Mouse (Mus musculus) intestine, embryonic 16.5 days (tissue): ENCODE results near the gene Exosc8. TPM values are rescaled to one million over a fixed set of nuclear protein-coding genes. Genes with fewer than 3 reads are reported as not detected.

Experiments
- ATAC-seq: fragments of 200-750 bp; cut with Nextera tagmentation; 2 replicates; pipeline ENCODE4 v1.8.0; 2017; ENCODE audit warnings: moderate TSS enrichment, moderate library complexity
- H3K27ac ChIP-seq: fragments of 300-500 bp; sonication (generic); 2 replicates; pipeline ENCODE4 v1.5.1; 2014; ENCODE audit warnings: mild to moderate bottlenecking, low read length
- H3K27me3 ChIP-seq: fragments of 300-500 bp; sonication (generic); replicated peaks from 2 replicates; pipeline ENCODE4 v1.6.1; 2014; ENCODE audit warnings: low read length, control low read depth, mixed read lengths; ENCODE audit not compliant: control insufficient read depth, insufficient read depth
- H3K36me3 ChIP-seq: fragments of 300-500 bp; sonication (generic); 2 replicates; pipeline ENCODE4 v1.6.1; 2014; ENCODE audit warnings: low read length, control low read depth; ENCODE audit not compliant: control insufficient read depth, insufficient read depth
- H3K4me1 ChIP-seq: fragments of 300-500 bp; sonication (generic); 2 replicates; pipeline ENCODE4 v1.6.1; 2014; ENCODE audit warnings: low read length, control low read depth, mixed read lengths; ENCODE audit not compliant: control insufficient read depth, insufficient read depth
- H3K4me2 ChIP-seq: fragments of 300-500 bp; sonication (generic); 2 replicates; pipeline ENCODE4 v1.6.1; 2014; ENCODE audit warnings: low read depth, low read length, control low read depth
- H3K4me3 ChIP-seq: fragments of 300-500 bp; sonication (generic); 2 replicates; pipeline ENCODE4 v1.5.1; 2014; ENCODE audit warnings: mild to moderate bottlenecking, low read length
- H3K9ac ChIP-seq: fragments of 300-500 bp; sonication (generic); 2 replicates; pipeline ENCODE4 v1.6.1; 2014; ENCODE audit warnings: low read depth, low read length
- H3K9me3 ChIP-seq: fragments of 300-500 bp; sonication (generic); 2 replicates; pipeline ENCODE4 v1.6.1; 2016; ENCODE audit warnings: low read length, control low read depth; ENCODE audit not compliant: control insufficient read depth
- WGBS: fragments of 180-500 bp; shearing (Covaris S2); extraction: QIAGEN DNeasy Blood & Tissue Kit; methylation state at CpG from one replicate; pipeline ENCODE4 v1.1.7; 2014; 5-methylcytosine and 5-hydroxymethylcytosine counted together
- polyA plus RNA-seq: library from polyadenylated mRNA; unstranded; fragments of >200 nt; fragmentation: Nextera tagmentation; extraction: Ambion mirVana; gene quantifications from 2 replicates; pipeline ENCODE4 v1.2.1, GENCODE M21; 2015

Gene Exosc8
- polyA plus RNA-seq, 1 experiment from 2014 or later, result 91.4 TPM

- no peaks in the 10 kb centered on the region for H3K36me3 ChIP-seq
- no peaks in the 10 kb centered on the region for H3K9me3 ChIP-seq
- H3K4me1 ChIP-seq, result peaks cover 10% of the 10 kb centered on the region
- no peaks in the 10 kb centered on the region for H3K27me3 ChIP-seq
- H3K4me2 ChIP-seq, result peak overlapping the region; percentile 10; the same call in 1 of the 2 replicates
- no peak overlapping the region for H3K27ac ChIP-seq
- 66% methylated on average over 18 of the region's 18 CpGs for WGBS
- ATAC-seq, result no peak
- peak overlapping the region; percentile 31; the same call in 1 of the 2 replicates for H3K9ac ChIP-seq
- H3K4me3 ChIP-seq, result peak overlapping the region; percentile 9; the same call in 1 of the 2 replicates
These were observed 29.2 kb upstream of the Exosc8 start for GRCm38 (mm10) chr3:54764418-54764817.

GRCm38 (mm10) chr3:54761258-54761657 is 26.1 kb upstream of the Exosc8 start:
- WGBS, result 75% methylated on average over 1 of the region's 1 CpGs
- Histone ChIP-seq H3K36me3 (no peaks in the 10 kb centered on the region), H3K27ac (no peak overlapping the region), H3K4me3 (no peak overlapping the region), H3K4me2 (no peak overlapping the region), H3K9me3 (no peaks in the 10 kb centered on the region), H3K4me1 (peaks cover 12% of the 10 kb centered on the region), H3K27me3 (no peaks in the 10 kb centered on the region), H3K9ac (no peak overlapping the region)
- no peak for ATAC-seq

- Histone ChIP-seq H3K27ac (no peak overlapping the region), H3K4me2 (no peak overlapping the region), H3K36me3 (no peaks in the 10 kb centered on the region), H3K9ac (no peak overlapping the region), H3K27me3 (no peaks in the 10 kb centered on the region), H3K4me1 (peaks cover 15% of the 10 kb centered on the region), H3K4me3 (no peak overlapping the region), H3K9me3 (no peaks in the 10 kb centered on the region)
- 54% methylated on average over 15 of the region's 15 CpGs for WGBS
- ATAC-seq, result no peak
These were observed 25.3 kb upstream of the Exosc8 start for GRCm38 (mm10) chr3:54760321-54761115.

- WGBS, result 66% methylated on average over 9 of the region's 9 CpGs
- no peak for ATAC-seq
- Histone ChIP-seq H3K9me3 (no peaks in the 10 kb centered on the region), H3K9ac (no peak overlapping the region), H3K36me3 (no peaks in the 10 kb centered on the region), H3K4me3 (no peak overlapping the region), H3K4me1 (peaks cover 20% of the 10 kb centered on the region), H3K4me2 (no peak overlapping the region), H3K27ac (no peak overlapping the region), H3K27me3 (peaks cover 5% of the 10 kb centered on the region; the same call in 1 of the 2 replicates)
These were observed 24.0 kb upstream of the Exosc8 start for GRCm38 (mm10) chr3:54759211-54759610.

- H3K9ac ChIP-seq, result no peak overlapping the region
- no peak overlapping the region; the same call in 1 of the 2 replicates for H3K4me2 ChIP-seq
- 65% methylated on average over 8 of the region's 8 CpGs for WGBS
- H3K27me3 ChIP-seq, result peaks cover 5% of the 10 kb centered on the region; the same call in 1 of the 2 replicates
- H3K36me3 ChIP-seq, result no peaks in the 10 kb centered on the region
- H3K9me3 ChIP-seq, result no peaks in the 10 kb centered on the region
- H3K4me3 ChIP-seq, result no peak overlapping the region
- no peak overlapping the region for H3K27ac ChIP-seq
- no peak for ATAC-seq
- H3K4me1 ChIP-seq, result peaks cover 15% of the 10 kb centered on the region
These were observed 22.3 kb upstream of the Exosc8 start for GRCm38 (mm10) chr3:54757446-54757845.

- Histone ChIP-seq H3K9ac (peak overlapping the region; percentile 71), H3K9me3 (no peaks in the 10 kb centered on the region), H3K27me3 (peaks cover 5% of the 10 kb centered on the region; the same call in 1 of the 2 replicates), H3K4me1 (peaks cover 14% of the 10 kb centered on the region), H3K27ac (peak overlapping the region; percentile 67), H3K4me2 (peak overlapping the region; percentile 92), H3K4me3 (peak overlapping the region; percentile 58), H3K36me3 (peaks cover 1% of the 10 kb centered on the region; the same call in 1 of the 2 replicates)
- peak; percentile 60; the same call in 1 of the 2 replicates for ATAC-seq
- 3% methylated on average over 11 of the region's 11 CpGs for WGBS
These were observed 20.9 kb upstream of the Exosc8 start for GRCm38 (mm10) chr3:54756058-54756457.

- Histone ChIP-seq H3K4me2 (peak within 1 kb of the TSS; percentile 92), H3K36me3 (peaks cover 4% of the 10 kb centered on the region; the same call in 1 of the 2 replicates), H3K27me3 (peaks cover 5% of the 10 kb centered on the region; the same call in 1 of the 2 replicates), H3K4me1 (peaks cover 10% of the 10 kb centered on the region), H3K9me3 (no peaks in the 10 kb centered on the region), H3K27ac (peak within 1 kb of the TSS; percentile 67), H3K4me3 (peak within 1 kb of the TSS; percentile 58), H3K9ac (peak within 1 kb of the TSS; percentile 71)
- ATAC-seq, result peak; percentile 92
- WGBS, result under 1% methylated on average over 65 of the region's 66 CpGs
These were observed 20.2 kb upstream of the Exosc8 start, which contains the start of gene Smad9 for GRCm38 (mm10) chr3:54755145-54756041. Gene Smad9 (plus strand): TSS chr3:54755582.

GRCm38 (mm10) chr3:54753411-54753810 is 18.2 kb upstream of the Exosc8 start:
- H3K9me3 ChIP-seq, result no peaks in the 10 kb centered on the region
- no peak overlapping the region for H3K4me3 ChIP-seq
- no peak overlapping the region for H3K4me2 ChIP-seq
- peaks cover 5% of the 10 kb centered on the region; the same call in 1 of the 2 replicates for H3K27me3 ChIP-seq
- WGBS, result 70% methylated on average over 4 of the region's 4 CpGs
- H3K36me3 ChIP-seq, result peaks cover 15% of the 10 kb centered on the region; the same call in 1 of the 2 replicates
- no peak overlapping the region for H3K9ac ChIP-seq
- H3K27ac ChIP-seq, result no peak overlapping the region
- no peak for ATAC-seq
- H3K4me1 ChIP-seq, result peaks cover 10% of the 10 kb centered on the region

- Histone ChIP-seq H3K9me3 (no peaks in the 10 kb centered on the region), H3K4me1 (no peaks in the 10 kb centered on the region), H3K4me2 (no peak overlapping the region), H3K27me3 (no peaks in the 10 kb centered on the region), H3K36me3 (peaks cover 55% of the 10 kb centered on the region), H3K9ac (no peak overlapping the region), H3K27ac (no peak overlapping the region), H3K4me3 (no peak overlapping the region)
- ATAC-seq, result no peak
- 62% methylated on average over 5 of the region's 5 CpGs for WGBS
These were observed 10.6 kb upstream of the Exosc8 start for GRCm38 (mm10) chr3:54745799-54746198.
